Mouse (Mus musculus) lung, embryonic 16.5 days (tissue): ENCODE data around the gene Hoxd10. TPM values are rescaled to one million over a fixed set of nuclear protein-coding genes. Genes with fewer than 3 reads are reported as not detected.

ENCODE experiments used
- ATAC-seq: fragments of 200-750 bp; cut with Nextera tagmentation; 2 replicates; pipeline ENCODE4 v1.8.0; 2017; ENCODE audit warnings: low read depth, mild to moderate bottlenecking, moderate library complexity
- H3K27ac ChIP-seq: fragments of 300-500 bp; sonication (generic); 2 replicates; pipeline ENCODE4 v1.5.1; 2014; ENCODE audit warnings: mild to moderate bottlenecking, control low read depth, low read length
- H3K27me3 ChIP-seq: fragments of 300-500 bp; sonication (generic); 2 replicates; pipeline ENCODE4 v1.6.1; 2014; ENCODE audit warnings: low read depth, low read length, mixed read lengths; ENCODE audit not compliant: control insufficient read depth, insufficient read depth
- H3K36me3 ChIP-seq: fragments of 300-500 bp; sonication (generic); 2 replicates; pipeline ENCODE4 v1.6.1; 2014; ENCODE audit warnings: low read length; ENCODE audit not compliant: control insufficient read depth, insufficient read depth
- H3K4me1 ChIP-seq: fragments of 300-500 bp; sonication (generic); replicated peaks from 2 replicates; pipeline ENCODE4 v1.6.1; 2014; ENCODE audit warnings: low read length, mixed read lengths; ENCODE audit not compliant: control insufficient read depth, insufficient read depth
- H3K4me2 ChIP-seq: fragments of 300-500 bp; sonication (generic); 2 replicates; pipeline ENCODE4 v1.6.1; 2014; ENCODE audit warnings: low read depth, low read length, control low read depth
- H3K4me3 ChIP-seq: fragments of 300-500 bp; sonication (generic); 2 replicates; pipeline ENCODE4 v1.5.1; 2014; ENCODE audit warnings: mild to moderate bottlenecking, low read length, control low read depth
- H3K9ac ChIP-seq: fragments of 300-500 bp; sonication (generic); 2 replicates; pipeline ENCODE4 v1.6.1; 2014; ENCODE audit warnings: low read length, control low read depth
- H3K9me3 ChIP-seq: fragments of 300-500 bp; sonication (generic); 2 replicates; pipeline ENCODE4 v1.6.1; 2016; ENCODE audit warnings: low read length; ENCODE audit not compliant: control insufficient read depth
- WGBS: fragments of 180-500 bp; shearing (Covaris S2); extraction: QIAGEN DNeasy Blood & Tissue Kit; methylation state at CpG from one replicate; pipeline ENCODE4 v1.1.7; 2014; 5-methylcytosine and 5-hydroxymethylcytosine counted together
- polyA plus RNA-seq: library from polyadenylated mRNA; unstranded; fragments of >200 nt; fragmentation: Nextera tagmentation; extraction: Ambion mirVana; gene quantifications from 2 replicates; pipeline ENCODE4 v1.2.1, GENCODE M21; 2015

Gene Hoxd10
- polyA plus RNA-seq, 1 experiment from 2014 or later: 0.19 TPM

- Histone ChIP-seq H3K9me3 (no peaks in the 10 kb centered on the region), H3K36me3 (no peaks in the 10 kb centered on the region), H3K27me3 (peaks cover 87% of the 10 kb centered on the region), H3K27ac (no peak overlapping the region), H3K4me2 (no peak overlapping the region), H3K4me3 (no peak overlapping the region), H3K4me1 (peaks cover 10% of the 10 kb centered on the region; the same call in 1 of the 2 replicates), H3K9ac (no peak overlapping the region)
- 7% methylated on average over 17 of the region's 17 CpGs for WGBS
- ATAC-seq: no peak
Measured at GRCm38 (mm10) chr2:74686301-74686987, 5.3 kb upstream of the Hoxd10 start.

- ATAC-seq: no peak
- no peak overlapping the region for H3K9ac ChIP-seq
- peaks cover 87% of the 10 kb centered on the region for H3K27me3 ChIP-seq
- WGBS: 1% methylated on average over 27 of the region's 27 CpGs
- H3K9me3 ChIP-seq: no peaks in the 10 kb centered on the region
- no peak overlapping the region for H3K4me2 ChIP-seq
- H3K36me3 ChIP-seq: no peaks in the 10 kb centered on the region
- no peak overlapping the region for H3K27ac ChIP-seq
- peaks cover 6% of the 10 kb centered on the region; the same call in 1 of the 2 replicates for H3K4me1 ChIP-seq
- no peak overlapping the region for H3K4me3 ChIP-seq
Measured at GRCm38 (mm10) chr2:74686988-74687697, 4.6 kb upstream of the Hoxd10 start.

- 1% methylated on average over 31 of the region's 31 CpGs for WGBS
- Histone ChIP-seq H3K27ac (no peak overlapping the region), H3K27me3 (peaks cover 87% of the 10 kb centered on the region), H3K36me3 (no peaks in the 10 kb centered on the region), H3K9ac (no peak overlapping the region), H3K4me2 (no peak overlapping the region), H3K4me3 (no peak overlapping the region), H3K4me1 (no peaks in the 10 kb centered on the region), H3K9me3 (no peaks in the 10 kb centered on the region)
- ATAC-seq: no peak
Measured at GRCm38 (mm10) chr2:74687698-74688555, 3.8 kb upstream of the Hoxd10 start.

GRCm38 (mm10) chr2:74688795-74689573 lies 2.7 kb upstream of the Hoxd10 start:
- H3K4me3 ChIP-seq: no peak overlapping the region
- 4% methylated on average over 12 of the region's 12 CpGs for WGBS

GRCm38 (mm10) chr2:74689574-74690337 lies 2.0 kb upstream of the Hoxd10 start:
- under 1% methylated on average over 24 of the region's 24 CpGs for WGBS
- no peak overlapping the region for H3K27ac ChIP-seq
- H3K36me3 ChIP-seq: no peaks in the 10 kb centered on the region
- H3K27me3 ChIP-seq: peaks cover 87% of the 10 kb centered on the region
- no peaks in the 10 kb centered on the region for H3K4me1 ChIP-seq
- H3K9me3 ChIP-seq: no peaks in the 10 kb centered on the region
- no peak overlapping the region for H3K4me2 ChIP-seq
- no peak for ATAC-seq
- H3K4me3 ChIP-seq: no peak overlapping the region
- no peak overlapping the region for H3K9ac ChIP-seq

More at GRCm38 (mm10) chr2:74688795-74689573, 2.7 kb upstream of the Hoxd10 start:
- Histone ChIP-seq H3K27me3 (peaks cover 87% of the 10 kb centered on the region), H3K27ac (no peak overlapping the region), H3K9ac (no peak overlapping the region), H3K4me1 (no peaks in the 10 kb centered on the region), H3K4me2 (no peak overlapping the region), H3K36me3 (no peaks in the 10 kb centered on the region), H3K9me3 (no peaks in the 10 kb centered on the region)
- ATAC-seq: no peak

- H3K4me1 ChIP-seq: no peaks in the 10 kb centered on the region
- no peak overlapping the region for H3K27ac ChIP-seq
- no peak overlapping the region for H3K9ac ChIP-seq
- H3K36me3 ChIP-seq: no peaks in the 10 kb centered on the region
- WGBS: 8% methylated on average over 8 of the region's 8 CpGs
- H3K27me3 ChIP-seq: peaks cover 87% of the 10 kb centered on the region
- no peak overlapping the region for H3K4me2 ChIP-seq
- no peaks in the 10 kb centered on the region for H3K9me3 ChIP-seq
- no peak overlapping the region for H3K4me3 ChIP-seq
- no peak for ATAC-seq
Measured at GRCm38 (mm10) chr2:74690338-74690716, 1.4 kb upstream of the Hoxd10 start.

- no peak for ATAC-seq
- Histone ChIP-seq H3K4me1 (no peaks in the 10 kb centered on the region), H3K9ac (no peak overlapping the region), H3K9me3 (no peaks in the 10 kb centered on the region), H3K27ac (no peak overlapping the region), H3K27me3 (peaks cover 93% of the 10 kb centered on the region), H3K4me2 (no peak overlapping the region), H3K36me3 (no peaks in the 10 kb centered on the region), H3K4me3 (no peak overlapping the region)
- WGBS: 4% methylated on average over 35 of the region's 35 CpGs
Measured at GRCm38 (mm10) chr2:74691995-74692807, 477 bp downstream of the Hoxd10 start.
